Mouse (Mus musculus): ENCODE measurements around the gene Apoe. TPM values are rescaled to one million over a fixed set of nuclear protein-coding genes. Genes with fewer than 3 reads are reported as not detected.

Gene Apoe
- polyA plus RNA-seq, 1 experiment: 939 TPM

DNA sequence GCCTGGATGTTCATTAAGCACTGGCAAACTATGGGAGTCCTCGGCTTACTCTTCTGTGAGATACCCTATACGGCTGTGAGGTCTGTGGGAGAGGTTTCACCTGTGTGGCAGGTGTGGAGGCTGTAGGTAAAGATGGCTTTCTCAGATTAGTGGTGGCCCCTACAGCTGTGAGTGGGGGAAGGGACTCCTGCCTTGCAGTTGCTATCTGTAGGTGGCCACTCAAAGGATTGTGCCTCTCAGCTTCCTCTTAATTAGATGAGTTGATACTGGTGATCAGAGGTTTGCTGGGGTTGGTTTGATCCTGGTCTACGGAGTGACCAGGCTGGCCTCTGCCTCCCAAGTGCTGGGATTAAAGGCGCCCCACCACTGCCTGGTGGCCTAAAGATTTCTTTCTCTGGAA lies 5.5 kb upstream of the Apoe start:
- H3K4me3 ChIP-seq (ENCODE audit: insufficient read depth, low read depth, low read length): no peak overlapping the region
- H3K27me3 ChIP-seq (replicated peaks; ENCODE audit: control insufficient read depth, insufficient read depth, low read length): no peaks in the 10 kb centered on the region
- peaks cover 9% of the 10 kb centered on the region for H3K4me1 ChIP-seq (ENCODE audit: control insufficient read depth, insufficient read depth, low read length)
- H3K36me3 ChIP-seq (ENCODE audit: control insufficient read depth, insufficient read depth, low read length): no peaks in the 10 kb centered on the region
- no peak overlapping the region for H3K27ac ChIP-seq (ENCODE audit: insufficient read depth, low read depth, low read length)
- no peak for TF ChIP-seq CTCF (conservative IDR thresholded peaks at IDR 0.05; ENCODE audit: insufficient read depth, insufficient read length, low read depth, low read length)
- TF ChIP-seq POLR2A (IDR thresholded peaks at IDR 0.05; ENCODE audit: low read depth, low read length): no peak
- 98% methylated on average over 4 of the region's 4 CpGs for WGBS
- no peak for DNase-seq

DNA sequence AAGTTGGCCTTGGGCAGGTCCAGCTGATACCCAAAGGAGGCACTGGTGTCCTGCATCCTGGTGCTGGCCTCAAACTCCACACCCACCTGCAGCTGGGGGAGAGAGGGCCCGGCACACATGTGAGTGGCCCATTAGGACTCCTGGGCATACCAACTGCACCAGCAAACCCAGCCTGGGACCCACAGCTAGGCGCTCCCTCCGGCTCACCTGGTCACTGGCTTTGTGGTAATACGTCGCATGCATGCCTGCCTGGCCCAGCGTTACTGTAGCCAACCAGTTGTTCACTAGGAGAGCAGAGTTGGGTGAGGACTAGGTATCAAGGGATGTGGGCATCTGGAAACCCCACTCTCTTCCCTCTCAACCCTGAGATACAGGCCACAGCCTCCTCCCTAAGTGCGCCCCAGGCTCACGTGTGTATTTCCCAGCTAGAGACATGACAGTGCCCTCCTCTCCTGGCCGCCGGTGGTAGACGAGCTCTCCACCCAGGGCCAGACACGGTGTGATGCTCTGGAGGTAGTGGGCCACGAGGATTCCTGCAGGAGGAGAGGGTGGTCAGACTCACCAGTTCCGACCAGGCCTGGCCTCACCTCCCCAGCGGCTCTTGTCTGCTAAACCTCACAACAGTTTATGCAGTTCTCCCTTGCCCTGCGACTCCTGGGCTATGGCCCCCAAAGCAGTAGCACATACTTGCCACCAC lies 4.0 kb upstream of the Apoe start:
- H3K4me3 ChIP-seq (ENCODE audit: insufficient read depth, low read depth, low read length): no peak overlapping the region
- peaks cover 20% of the 10 kb centered on the region for H3K4me1 ChIP-seq (ENCODE audit: control insufficient read depth, insufficient read depth, low read length)
- H3K27ac ChIP-seq (ENCODE audit: insufficient read depth, low read depth, low read length): no peak overlapping the region
- no peaks in the 10 kb centered on the region for H3K27me3 ChIP-seq (replicated peaks; ENCODE audit: control insufficient read depth, insufficient read depth, low read length)
- no peak for TF ChIP-seq CTCF (conservative IDR thresholded peaks at IDR 0.05; ENCODE audit: insufficient read depth, insufficient read length, low read depth, low read length)
- no peak for TF ChIP-seq POLR2A (IDR thresholded peaks at IDR 0.05; ENCODE audit: low read depth, low read length)
- DNase-seq: no peak
- no peaks in the 10 kb centered on the region for H3K36me3 ChIP-seq (ENCODE audit: control insufficient read depth, insufficient read depth, low read length)
- 94% methylated on average over 16 of the region's 16 CpGs for WGBS

DNA sequence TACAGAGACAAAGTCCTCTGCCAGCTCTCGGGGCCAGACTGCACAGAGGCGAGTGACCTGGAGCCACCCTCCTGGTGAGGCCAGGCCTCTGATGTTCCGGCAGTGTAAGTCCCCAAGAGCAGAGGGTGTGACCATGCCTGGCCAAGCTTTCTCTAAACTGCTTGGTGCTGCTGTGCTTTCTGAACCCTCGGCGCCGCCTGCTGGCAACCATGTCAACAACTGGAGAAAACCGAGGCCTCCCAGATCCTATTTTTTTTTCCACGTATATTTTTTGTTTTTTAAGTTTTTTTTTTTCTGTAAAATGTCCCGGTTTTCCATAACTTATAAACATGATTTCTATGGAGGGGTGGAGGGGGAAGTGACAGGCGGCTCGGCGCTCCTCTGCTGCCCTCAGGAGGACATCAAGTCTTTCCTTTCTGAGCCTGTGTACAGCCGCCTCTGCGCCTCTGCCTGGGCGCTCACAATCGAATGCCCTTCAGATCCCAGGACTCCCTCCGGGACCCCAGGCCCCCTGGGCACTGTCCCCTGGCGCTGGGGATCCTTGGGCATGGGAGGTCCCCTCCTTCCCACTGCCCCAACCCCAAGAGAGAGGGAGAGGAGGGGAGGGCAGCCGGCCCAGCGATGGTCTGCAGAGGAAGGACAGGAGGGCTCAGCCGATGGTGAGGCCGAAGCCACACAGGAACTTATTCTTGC lies 2.2 kb upstream of the Apoe start:
- H3K27ac ChIP-seq (ENCODE audit: insufficient read depth, low read depth, low read length): peak overlapping the region; percentile 59
- H3K4me3 ChIP-seq (ENCODE audit: insufficient read depth, low read depth, low read length): no peak overlapping the region
- peaks cover 20% of the 10 kb centered on the region for H3K4me1 ChIP-seq (ENCODE audit: control insufficient read depth, insufficient read depth, low read length)
- peak; percentile 87 for DNase-seq
- TF ChIP-seq POLR2A (IDR thresholded peaks at IDR 0.05; ENCODE audit: low read depth, low read length) (no peak), CTCF (conservative IDR thresholded peaks at IDR 0.05; ENCODE audit: insufficient read depth, insufficient read length, low read depth, low read length) (peak; percentile 73)
- 28% methylated on average over 22 of the region's 22 CpGs for WGBS
- no peaks in the 10 kb centered on the region for H3K27me3 ChIP-seq (replicated peaks; ENCODE audit: control insufficient read depth, insufficient read depth, low read length)
- H3K36me3 ChIP-seq (ENCODE audit: control insufficient read depth, insufficient read depth, low read length): no peaks in the 10 kb centered on the region

DNA sequence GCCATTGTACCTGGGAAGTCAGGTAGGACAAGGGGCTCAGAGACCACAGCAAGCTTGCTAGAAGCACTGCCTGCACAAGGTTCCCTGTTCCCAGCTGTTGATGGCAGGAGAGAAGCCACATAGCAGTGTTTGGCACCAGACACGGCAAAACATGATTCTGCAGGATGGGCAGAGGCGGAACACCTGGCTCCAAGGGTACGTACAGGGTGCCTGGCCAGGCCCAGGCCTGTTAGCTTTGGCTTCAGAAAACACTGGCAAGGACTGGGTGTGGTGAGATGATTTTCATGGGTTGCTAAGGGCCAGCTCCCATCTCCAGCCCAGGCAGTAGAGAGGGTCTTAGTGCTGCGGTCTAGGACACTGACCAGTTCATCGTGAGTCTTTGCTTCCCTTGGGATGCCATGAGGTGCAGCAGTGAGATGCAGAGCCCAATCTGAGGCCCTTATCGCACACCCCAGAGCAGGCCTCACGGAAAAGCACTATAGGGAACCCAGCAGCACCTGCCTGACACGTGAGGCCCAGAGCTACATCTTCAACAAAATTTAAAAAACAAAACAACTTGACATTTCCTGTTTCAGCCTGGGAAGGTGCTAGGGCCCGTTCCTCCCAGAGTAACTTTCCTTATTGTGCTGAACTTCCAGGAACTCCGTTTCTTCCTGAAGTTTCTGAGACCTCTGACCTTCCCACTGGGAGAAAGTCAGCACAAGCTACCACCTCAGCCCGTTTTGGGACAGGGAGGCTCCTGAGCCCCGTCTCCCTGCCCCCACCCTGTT lies 1.5 kb upstream of the Apoe start:
- no peaks in the 10 kb centered on the region for H3K36me3 ChIP-seq (ENCODE audit: control insufficient read depth, insufficient read depth, low read length)
- no peaks in the 10 kb centered on the region for H3K27me3 ChIP-seq (replicated peaks; ENCODE audit: control insufficient read depth, insufficient read depth, low read length)
- no peak for TF ChIP-seq POLR2A (IDR thresholded peaks at IDR 0.05; ENCODE audit: low read depth, low read length)
- no peak for TF ChIP-seq CTCF (conservative IDR thresholded peaks at IDR 0.05; ENCODE audit: insufficient read depth, insufficient read length, low read depth, low read length)
- peaks cover 20% of the 10 kb centered on the region for H3K4me1 ChIP-seq (ENCODE audit: control insufficient read depth, insufficient read depth, low read length)
- WGBS: 43% methylated on average over 12 of the region's 12 CpGs
- H3K4me3 ChIP-seq (ENCODE audit: insufficient read depth, low read depth, low read length): no peak overlapping the region
- no peak for DNase-seq
- peak overlapping the region; percentile 59 for H3K27ac ChIP-seq (ENCODE audit: insufficient read depth, low read depth, low read length)

DNA sequence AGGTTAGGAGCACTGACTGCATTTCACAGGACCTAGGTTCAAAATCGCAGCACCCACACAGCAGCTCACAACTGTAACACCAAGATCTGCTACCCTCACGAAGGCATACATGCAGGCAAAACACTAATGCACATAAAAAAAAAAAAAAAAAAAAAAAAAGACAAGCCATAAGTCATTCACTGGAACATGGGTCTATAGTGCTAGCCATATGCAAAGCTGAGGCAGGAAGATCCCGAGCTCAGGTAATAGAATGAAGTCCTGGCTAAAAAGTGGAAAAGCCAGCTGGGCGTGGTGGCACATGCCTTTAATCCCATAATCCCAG lies 800 bp upstream of the Apoe start:
- no peak overlapping the region for H3K27ac ChIP-seq (ENCODE audit: insufficient read depth, low read depth, low read length)
- H3K4me1 ChIP-seq (ENCODE audit: control insufficient read depth, insufficient read depth, low read length): peaks cover 20% of the 10 kb centered on the region
- H3K27me3 ChIP-seq (replicated peaks; ENCODE audit: control insufficient read depth, insufficient read depth, low read length): no peaks in the 10 kb centered on the region
- no peak for DNase-seq
- TF ChIP-seq POLR2A (IDR thresholded peaks at IDR 0.05; ENCODE audit: low read depth, low read length) (no peak), CTCF (conservative IDR thresholded peaks at IDR 0.05; ENCODE audit: insufficient read depth, insufficient read length, low read depth, low read length) (no peak)
- no peak overlapping the region for H3K4me3 ChIP-seq (ENCODE audit: insufficient read depth, low read depth, low read length)
- 83% methylated on average over 4 of the region's 4 CpGs for WGBS
- H3K36me3 ChIP-seq (ENCODE audit: control insufficient read depth, insufficient read depth, low read length): no peaks in the 10 kb centered on the region

DNA sequence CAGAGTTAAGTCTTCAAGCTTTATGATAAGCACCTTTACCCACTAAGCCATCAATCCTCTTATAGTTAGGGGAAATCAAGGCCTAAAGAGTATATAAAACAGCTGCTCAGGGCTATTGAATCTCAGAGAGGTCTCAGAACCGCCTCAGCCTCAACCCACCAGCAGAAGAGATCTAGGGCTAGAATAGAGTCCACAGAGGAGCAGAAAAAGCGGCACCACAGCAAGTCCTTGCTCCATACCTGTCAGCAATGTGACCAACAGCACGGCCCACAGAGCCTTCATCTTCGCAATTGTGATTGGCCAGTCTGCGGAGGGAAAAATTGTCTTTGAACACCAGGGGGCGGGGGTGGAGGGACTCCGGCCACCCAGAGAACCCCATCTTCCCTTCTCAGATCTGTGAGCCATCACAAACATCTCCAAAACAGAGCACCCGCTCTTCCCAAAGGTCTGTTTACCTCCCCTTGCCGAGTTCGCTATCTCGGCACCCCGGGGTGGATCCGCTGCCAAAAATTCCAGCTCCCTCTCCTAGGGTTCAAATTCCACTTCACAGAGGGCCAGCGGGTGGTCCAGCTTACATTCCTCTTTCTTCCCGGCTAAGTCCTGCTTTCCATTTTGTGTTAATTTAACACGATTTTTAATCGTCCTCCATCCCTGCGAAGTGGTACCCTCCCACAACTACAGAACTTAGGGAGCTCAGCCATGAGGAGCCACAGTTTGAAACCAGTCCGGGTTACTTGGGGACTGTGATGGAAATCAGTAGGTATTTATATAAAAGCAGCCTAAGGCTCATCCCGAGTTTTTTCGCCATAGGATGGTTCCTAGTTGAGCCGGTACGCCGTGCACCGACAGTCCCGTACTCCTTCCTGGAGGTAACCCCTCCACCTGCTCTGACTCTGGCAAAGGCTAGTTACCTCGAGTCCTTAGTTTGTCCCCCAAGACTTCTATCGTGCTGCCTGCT lies 760 bp downstream of the Apoe start:
- TF ChIP-seq CTCF (conservative IDR thresholded peaks at IDR 0.05; ENCODE audit: insufficient read depth, insufficient read length, low read depth, low read length): peak; percentile 34; the same call in 1 of the 2 replicates
- TF ChIP-seq POLR2A (IDR thresholded peaks at IDR 0.05; ENCODE audit: low read depth, low read length): no peak
- H3K27me3 ChIP-seq (replicated peaks; ENCODE audit: control insufficient read depth, insufficient read depth, low read length): no peaks in the 10 kb centered on the region
- 8% methylated on average over 28 of the region's 28 CpGs for WGBS
- peaks cover 20% of the 10 kb centered on the region for H3K4me1 ChIP-seq (ENCODE audit: control insufficient read depth, insufficient read depth, low read length)
- peak; percentile 64 for DNase-seq
- peak overlapping the region; percentile 26 for H3K4me3 ChIP-seq (ENCODE audit: insufficient read depth, low read depth, low read length)
- peak overlapping the region; percentile 40 for H3K27ac ChIP-seq (ENCODE audit: insufficient read depth, low read depth, low read length)
- no peaks in the 10 kb centered on the region for H3K36me3 ChIP-seq (ENCODE audit: control insufficient read depth, insufficient read depth, low read length)

Measured in kidney, adult 2 months (tissue).